Mouse (Mus musculus): ENCODE data around the gene Cmtm5. TPM values are rescaled to one million over a fixed set of nuclear protein-coding genes. Genes with fewer than 3 reads are reported as not detected.
"Not testable (repeated sequence)": the region's sequence is repeated elsewhere in the genome, so short reads cannot be mapped to it uniquely, and the experiment has no call there.

Cmtm5 gene
- polyA plus RNA-seq, 2 experiments from 2014 or later, result not detected

DNA sequence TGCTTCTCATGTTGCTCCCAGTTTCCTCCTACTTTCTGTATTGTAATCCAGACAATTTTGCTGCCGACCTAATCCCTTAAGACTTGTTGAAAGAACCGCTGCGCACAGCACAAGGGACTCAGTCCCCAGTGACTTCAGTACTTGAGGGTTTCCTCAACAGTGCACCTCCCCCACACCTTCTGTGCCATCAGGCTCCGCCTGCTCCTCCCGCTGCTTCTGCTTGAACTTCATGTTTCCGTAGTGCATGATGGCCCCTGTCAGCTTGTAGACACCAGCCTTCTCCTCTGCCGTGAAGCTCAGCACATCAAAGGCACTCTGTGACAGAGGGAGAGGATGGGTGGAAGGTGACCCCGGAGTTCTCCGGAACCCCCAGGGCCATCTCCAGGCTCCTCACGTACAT lies 24.7 kb downstream of the Cmtm5 start:
- ATAC-seq, result no peak

DNA sequence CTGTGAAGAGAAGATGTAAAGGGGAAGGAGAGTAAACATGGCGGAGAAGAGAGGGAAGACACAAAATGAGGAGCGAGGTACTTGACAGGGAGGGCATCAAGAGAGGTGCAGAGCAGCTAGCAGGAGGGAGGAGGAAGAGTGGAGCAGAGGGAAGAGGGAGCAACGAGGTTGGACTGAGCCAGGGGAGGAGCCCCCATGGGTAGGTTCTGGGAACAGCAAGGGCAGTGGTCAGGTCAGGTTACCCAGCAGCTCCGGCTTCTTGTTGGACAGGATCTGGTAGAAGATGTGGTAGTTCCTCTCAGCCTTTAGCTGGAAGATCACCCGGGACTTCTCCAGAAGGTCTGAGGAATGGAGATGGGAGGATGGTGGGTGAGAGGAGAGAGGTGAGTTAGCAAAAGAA lies 25.4 kb downstream of the Cmtm5 start:
- no peak for ATAC-seq

DNA sequence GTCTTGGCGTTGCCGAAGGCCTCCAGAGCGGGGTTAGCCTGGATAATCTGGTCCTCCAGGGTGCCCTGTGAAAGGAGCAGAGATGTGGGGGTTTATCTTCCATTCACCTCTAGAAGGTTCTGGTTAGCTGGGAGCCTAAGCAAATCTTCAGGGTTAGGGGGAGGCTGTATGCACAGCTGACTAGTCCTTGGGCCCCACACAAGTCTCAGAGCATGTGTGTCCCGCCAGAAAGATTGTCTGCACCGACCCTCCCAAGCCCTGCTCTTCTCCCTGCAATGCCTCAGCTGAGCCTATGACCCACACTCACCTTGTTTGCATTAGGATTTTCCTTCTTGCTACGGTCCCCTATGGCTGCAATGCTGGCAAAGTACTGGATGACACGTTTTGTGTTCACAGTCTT lies 26.7 kb downstream of the Cmtm5 start:
- ATAC-seq, result no peak

GRCm38 (mm10) chr14:54963727-54964126 lies 27.7 kb downstream of the Cmtm5 start:
- no peak for ATAC-seq

DNA sequence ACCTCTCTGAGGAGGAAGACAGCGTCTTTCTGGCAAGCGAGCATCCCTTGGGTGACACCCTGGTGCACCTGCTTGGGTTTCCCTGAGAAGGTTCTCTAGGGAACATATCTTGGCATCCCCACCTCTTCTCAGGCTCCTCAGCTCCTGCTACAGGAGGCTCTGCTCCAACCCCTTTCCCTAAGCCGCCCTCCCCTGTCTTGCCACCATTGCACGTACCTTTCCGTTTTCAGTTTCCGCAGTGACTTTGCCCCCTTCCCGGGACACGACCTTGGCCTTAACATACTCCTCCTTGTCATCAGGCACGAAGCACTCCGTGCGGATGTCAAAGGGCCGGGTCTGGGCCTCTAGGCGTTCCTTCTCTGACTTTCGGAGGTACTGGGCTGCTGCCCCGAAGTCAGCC lies 29.0 kb downstream of the Cmtm5 start:
- ATAC-seq, result no peak

- no peak for ATAC-seq
Measured at GRCm38 (mm10) chr14:54965631-54966030, 29.6 kb downstream of the Cmtm5 start.

GRCm38 (mm10) chr14:54966320-54966977 lies 30.4 kb downstream of the Cmtm5 start, which contains the start of gene Myh6:
Gene Myh6 (minus strand): TSS chr14:54966927.
- no peak for ATAC-seq

- no peak for ATAC-seq
Measured at GRCm38 (mm10) chr14:54967874-54968273, 31.8 kb downstream of the Cmtm5 start.

- no peak for ATAC-seq
Measured at GRCm38 (mm10) chr14:54968344-54968743, 32.3 kb downstream of the Cmtm5 start.

DNA sequence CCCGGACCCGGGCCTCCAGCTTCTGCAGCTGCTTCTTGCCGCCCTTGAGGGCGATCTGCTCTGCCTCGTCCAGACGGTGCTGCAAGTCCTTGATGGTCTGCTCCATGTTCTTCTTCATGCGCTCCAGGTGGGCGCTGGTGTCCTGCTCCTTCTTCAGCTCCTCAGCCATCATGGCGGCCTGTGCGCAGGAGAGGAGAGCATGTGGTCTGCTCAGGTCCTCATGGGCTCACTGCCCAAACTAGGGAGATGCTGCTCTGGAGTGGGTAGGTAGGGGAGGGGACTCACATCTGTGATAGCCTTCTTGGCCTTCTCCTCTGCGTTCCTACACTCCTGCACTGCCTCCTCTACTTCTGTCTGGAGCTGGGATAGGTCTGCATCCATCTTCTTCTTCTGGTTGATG lies 36.7 kb downstream of the Cmtm5 start:
- not testable (repeated sequence) for ATAC-seq

DNA sequence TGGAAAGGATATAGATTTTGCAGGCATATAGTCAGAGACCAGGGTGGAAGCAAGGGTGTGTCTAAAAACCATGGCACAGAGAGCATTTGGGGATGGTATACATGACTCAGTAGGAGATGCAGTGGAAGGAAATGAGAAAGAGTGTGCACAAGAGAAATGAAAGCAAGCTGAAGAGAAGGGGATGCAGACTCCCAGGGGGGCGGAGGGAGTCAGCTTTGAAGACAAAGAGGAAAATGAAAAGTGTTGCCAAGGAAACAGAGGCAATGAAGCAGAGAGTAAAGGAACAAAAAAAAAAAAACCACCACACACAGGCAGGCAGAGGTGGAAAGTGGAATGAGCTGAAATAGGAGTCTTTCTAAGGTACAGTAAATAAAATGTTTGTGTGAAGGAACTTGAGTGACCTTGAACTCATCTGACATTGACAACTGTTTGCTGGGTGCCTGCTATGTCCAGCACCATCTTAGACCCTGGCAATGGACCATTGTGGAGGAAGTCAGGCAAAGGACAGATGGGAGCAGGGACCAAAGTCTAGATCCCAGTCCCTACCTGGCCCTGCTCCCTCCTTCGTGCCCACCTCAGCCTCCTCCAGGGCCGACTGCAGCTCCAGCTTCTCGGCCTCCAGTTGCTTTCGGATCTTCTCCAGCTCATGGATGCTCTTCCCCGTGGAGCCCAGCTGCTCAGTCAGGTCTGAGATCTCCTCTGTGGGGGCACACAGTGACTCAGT lies 38.2 kb downstream of the Cmtm5 start:
- no peak for ATAC-seq

DNA sequence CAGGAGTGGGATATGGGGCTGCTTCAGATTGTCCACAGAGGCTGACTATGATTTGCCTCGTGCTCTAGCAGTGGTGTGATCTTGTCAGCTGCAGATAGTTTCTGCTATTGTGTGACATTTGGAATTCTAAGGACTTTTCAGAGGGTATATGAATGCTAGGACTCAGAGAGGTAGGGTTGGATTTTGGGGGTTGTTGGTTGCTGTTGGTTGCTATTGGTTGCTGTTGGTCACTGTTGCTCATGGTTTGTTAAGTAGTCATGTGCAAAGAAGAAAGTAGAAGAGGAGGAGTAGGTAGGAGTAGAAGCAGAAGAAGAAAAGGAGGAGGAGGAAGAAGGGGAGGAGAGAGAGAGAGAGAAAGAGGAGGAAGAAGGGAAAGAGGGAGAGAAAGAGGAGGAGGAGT lies 40.6 kb downstream of the Cmtm5 start, which contains the start of gene Gm17428:
Gm17428 (plus strand) TSS at position 301 of the 400 bp plus-strand sequence.
- no peak for ATAC-seq

GRCm38 (mm10) chr14:54978664-54979063 lies 42.6 kb downstream of the Cmtm5 start:
- ATAC-seq, result no peak

GRCm38 (mm10) chr14:54981934-54982333 lies 45.9 kb downstream of the Cmtm5 start:
- no peak for ATAC-seq

GRCm38 (mm10) chr14:54988350-54988874 lies 52.4 kb downstream of the Cmtm5 start:
- ATAC-seq, result not testable (repeated sequence)

Other genes starting within 250 kb of the Cmtm5 start
- 100 to 1,000 TPM; 151 to 179 TPM for gene Acin1, start 249.3 kb upstream of the Cmtm5 start, polyA plus RNA-seq (2017; shearing (Covaris generic))
- not detected for gene Gm29776, start 237.4 kb upstream of the Cmtm5 start, polyA plus RNA-seq (2017; shearing (Covaris generic))
- gene Cebpe, start 224.1 kb upstream of the Cmtm5 start, polyA plus RNA-seq (2017; shearing (Covaris generic)), result not detected
- under 1 TPM in 1 of 2 experiments, not detected in 1; 0.14 TPM for gene Slc7a8, start 154.3 kb upstream of the Cmtm5 start, polyA plus RNA-seq (2017; shearing (Covaris generic))
- not detected for gene Rnf212b, start 122.1 kb upstream of the Cmtm5 start, polyA plus RNA-seq (2017; shearing (Covaris generic))
- gene Homez, start 65.3 kb upstream of the Cmtm5 start, polyA plus RNA-seq (2017; shearing (Covaris generic)), result 1 to 10 TPM; 3.4 to 7.6 TPM
- 1 to 10 TPM in 1 of 2 experiments, not detected in 1; 1.1 TPM for gene Ppp1r3e, start 58.7 kb upstream of the Cmtm5 start, polyA plus RNA-seq (2017; shearing (Covaris generic))
- gene Bcl2l2, start 52.9 kb upstream of the Cmtm5 start, polyA plus RNA-seq (2017; shearing (Covaris generic)), result 1 to 10 TPM; 1.3 to 2.7 TPM
- gene Gm20521, start 52.8 kb upstream of the Cmtm5 start, polyA plus RNA-seq (2017; shearing (Covaris generic)), result not detected
- gene Pabpn1, start 43.8 kb upstream of the Cmtm5 start, polyA plus RNA-seq (2017; shearing (Covaris generic)), result 10 to 100 TPM; 19.6 to 33.9 TPM
- 1 to 10 TPM in 1 of 2 experiments, under 1 TPM in 1; 0.71 to 1.1 TPM for gene Slc22a17, start 23.1 kb upstream of the Cmtm5 start, polyA plus RNA-seq (2017; shearing (Covaris generic))
- not detected for gene Efs, start 10.1 kb upstream of the Cmtm5 start, polyA plus RNA-seq (2017; shearing (Covaris generic))
- not detected for gene Il25, start 3.6 kb upstream of the Cmtm5 start, polyA plus RNA-seq (2017; shearing (Covaris generic))
- not detected for gene Myh6, start 30.7 kb downstream of the Cmtm5 start, polyA plus RNA-seq (2017; shearing (Covaris generic))
- gene Gm17428, start 40.7 kb downstream of the Cmtm5 start, polyA plus RNA-seq (2017; shearing (Covaris generic)), result not detected
- not detected for gene Myh7, start 58.4 kb downstream of the Cmtm5 start, polyA plus RNA-seq (2017; shearing (Covaris generic))
- 100 to 1,000 TPM; 181 to 192 TPM for gene Ngdn, start 79.2 kb downstream of the Cmtm5 start, polyA plus RNA-seq (2017; shearing (Covaris generic))
- gene Zfhx2, start 156.1 kb downstream of the Cmtm5 start, polyA plus RNA-seq (2017; shearing (Covaris generic)), result 1 to 10 TPM; 4.2 to 4.6 TPM
- gene Thtpa, start 158.5 kb downstream of the Cmtm5 start, polyA plus RNA-seq (2017; shearing (Covaris generic)), result 10 to 100 TPM; 11.6 to 17.9 TPM
- 100 to 1,000 TPM; 110 to 194 TPM for gene Ap1g2, start 170.3 kb downstream of the Cmtm5 start, polyA plus RNA-seq (2017; shearing (Covaris generic))
- gene Jph4, start 180.7 kb downstream of the Cmtm5 start, polyA plus RNA-seq (2017; shearing (Covaris generic)), result not detected

Measured in CD4-positive, CD25-positive, alpha-beta regulatory T cell, adult 4 months (primary cell).